Mouse (Mus musculus): ENCODE results near the gene Psmd8.
"Not testable (repeated sequence)": the region's sequence is repeated elsewhere in the genome, so short reads cannot be mapped to it uniquely, and the experiment has no call there.

Gene Psmd8

GRCm38 (mm10) chr7:29170066-29170754 is 10.3 kb downstream of the Psmd8 start, which contains the start of the genes Ggn and Spred3:
TSS of gene Ggn (plus strand) at chr7:29170210.
TSS of gene Spred3 (minus strand) at chr7:29170411.
- DNase-seq (ENCODE audit: low read depth, low spot score), result no peak

GRCm38 (mm10) chr7:29169231-29170065 is 11.1 kb downstream of the Psmd8 start:
- no peak for DNase-seq (ENCODE audit: low read depth, low spot score)

- no peak for DNase-seq (ENCODE audit: low read depth, low spot score)
These were observed 11.7 kb downstream of the Psmd8 start for GRCm38 (mm10) chr7:29168791-29169230.

GRCm38 (mm10) chr7:29168121-29168695 is 12.3 kb downstream of the Psmd8 start:
- DNase-seq (ENCODE audit: low read depth, low spot score), result no peak

- DNase-seq (ENCODE audit: low read depth, low spot score), result no peak
These were observed 12.8 kb downstream of the Psmd8 start for GRCm38 (mm10) chr7:29167656-29168055.

GRCm38 (mm10) chr7:29162750-29163525 is 17.6 kb downstream of the Psmd8 start:
- DNase-seq (ENCODE audit: low read depth, low spot score), result no peak

GRCm38 (mm10) chr7:29162294-29162693 is 18.2 kb downstream of the Psmd8 start:
- DNase-seq (ENCODE audit: low read depth, low spot score), result no peak

GRCm38 (mm10) chr7:29158264-29158663 is 22.2 kb downstream of the Psmd8 start:
- no peak for DNase-seq (ENCODE audit: low read depth, low spot score)

- DNase-seq (ENCODE audit: low read depth, low spot score), result peak; percentile 62
These were observed 24.4 kb downstream of the Psmd8 start, which contains the start of gene Fam98c for GRCm38 (mm10) chr7:29155838-29156782. TSS of gene Fam98c (minus strand) at chr7:29156234.

GRCm38 (mm10) chr7:29155196-29155837 is 25.2 kb downstream of the Psmd8 start:
- peak; percentile 77 for DNase-seq (ENCODE audit: low read depth, low spot score)

GRCm38 (mm10) chr7:29154018-29154720 is 26.3 kb downstream of the Psmd8 start:
- DNase-seq (ENCODE audit: low read depth, low spot score), result no peak

- no peak for DNase-seq (ENCODE audit: low read depth, low spot score)
These were observed 29.0 kb downstream of the Psmd8 start for GRCm38 (mm10) chr7:29151486-29151885.

- no peak for DNase-seq (ENCODE audit: low read depth, low spot score)
These were observed 31.7 kb downstream of the Psmd8 start for GRCm38 (mm10) chr7:29148771-29149170.

- DNase-seq (ENCODE audit: low read depth, low spot score), result no peak
These were observed 33.7 kb downstream of the Psmd8 start for GRCm38 (mm10) chr7:29146625-29147367.

- no peak for DNase-seq (ENCODE audit: low read depth, low spot score)
These were observed 36.5 kb downstream of the Psmd8 start for GRCm38 (mm10) chr7:29144006-29144405.

- DNase-seq (ENCODE audit: low read depth, low spot score), result no peak
These were observed 39.1 kb downstream of the Psmd8 start for GRCm38 (mm10) chr7:29141416-29141815.

GRCm38 (mm10) chr7:29139237-29139636 is 41.3 kb downstream of the Psmd8 start:
- not testable (repeated sequence) for DNase-seq (ENCODE audit: low read depth, low spot score)

- no peak for DNase-seq (ENCODE audit: low read depth, low spot score)
These were observed 43.1 kb downstream of the Psmd8 start for GRCm38 (mm10) chr7:29137429-29137828.

All from retina, postnatal 7 days (tissue).